Mouse (Mus musculus) erythroblast, adult 5-6 weeks (primary cell): ENCODE results near the gene Nanos2. TPM values are rescaled to one million over a fixed set of nuclear protein-coding genes. Genes with fewer than 3 reads are reported as not detected.

Experiments
- ATAC-seq: replicated peaks from 2 replicates; pipeline ENCODE4 v1.8.0; 2016; ENCODE audit warnings: moderate number of reproducible peaks, mild to moderate bottlenecking, moderate TSS enrichment, inconsistent platforms; ENCODE audit not compliant: poor library complexity, low FRiP score, severe bottlenecking
- total RNA-seq, 2 experiments: library from RNA; stranded (forward) in 1 of 2; stranded (reverse) in 1 of 2; fragments of 150-400 nt in 1 of 2; fragments of 200-764, 138-1000 nt in 1 of 2; gene quantifications; 2 replicates each; pipeline versions ENCODE4 v1.2.3 to v1.2.4; 2015 to 2017; ENCODE audit warnings: low replicate concordance in 2 of 2

The Nanos2 gene
- total RNA-seq, 2 experiments from 2014 or later = not detected

- ATAC-seq = no peak
These were observed 25.7 kb downstream of the Nanos2 start for GRCm38 (mm10) chr7:19012882-19013281.

DNA sequence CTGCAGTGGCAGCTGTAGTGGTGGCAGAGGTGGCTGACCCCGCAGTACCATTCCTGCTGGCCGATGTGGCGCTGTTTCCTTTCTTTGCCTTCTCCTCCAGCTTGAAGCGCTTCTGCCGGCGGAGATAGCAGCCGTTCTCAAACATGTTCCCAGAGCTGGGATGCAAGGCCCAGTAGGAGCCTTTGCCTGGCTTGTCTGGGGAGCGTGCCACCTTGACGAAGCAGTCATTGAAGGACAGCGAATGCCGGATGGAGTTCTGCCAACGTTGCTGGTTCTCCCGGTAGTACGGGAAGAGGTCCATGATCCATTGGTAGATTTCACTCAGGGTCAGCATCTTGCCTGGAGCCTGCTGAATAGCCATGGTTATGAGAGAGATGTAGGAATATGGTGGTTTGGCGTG is 27.3 kb downstream of the Nanos2 start:
- no peak for ATAC-seq

DNA sequence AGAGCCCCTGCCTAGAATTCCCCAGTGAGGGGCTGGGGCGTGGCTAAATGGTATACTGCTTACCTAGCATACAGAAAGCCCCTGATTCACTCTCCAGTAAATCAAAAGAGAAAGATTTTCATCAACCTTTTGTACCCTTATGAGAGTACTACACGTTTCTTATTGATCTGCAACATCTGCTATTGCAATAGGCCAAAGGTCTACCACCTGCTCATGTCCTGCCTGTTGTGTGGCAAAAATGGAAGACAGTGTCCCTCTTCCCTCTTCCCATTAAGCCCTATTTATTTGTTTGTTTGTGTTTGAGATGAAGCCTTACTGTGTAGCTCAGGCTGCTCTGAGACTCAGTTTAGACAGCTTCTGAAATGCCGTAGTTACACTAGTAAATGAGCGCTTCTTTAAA is 28.8 kb downstream of the Nanos2 start:
- no peak for ATAC-seq

DNA sequence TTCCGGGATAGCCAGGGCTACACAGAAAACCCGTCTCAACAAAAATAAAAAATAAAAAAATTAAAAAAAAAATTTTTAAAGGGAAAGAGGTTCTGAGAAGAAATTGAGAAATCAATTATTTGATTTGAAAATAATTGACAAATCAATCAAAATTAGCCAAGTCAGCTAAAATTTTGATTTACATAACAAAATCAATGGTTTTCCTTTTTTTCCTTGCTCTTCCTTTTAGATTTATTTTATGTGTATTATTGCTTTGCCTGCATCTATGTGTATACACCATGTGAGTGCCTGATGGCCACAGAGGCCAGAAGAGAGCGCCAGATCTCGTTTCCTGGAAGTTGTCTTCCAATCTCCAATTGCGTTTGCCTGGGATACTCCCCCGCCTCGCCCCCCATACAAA is 30.7 kb downstream of the Nanos2 start:
- ATAC-seq = no peak

DNA sequence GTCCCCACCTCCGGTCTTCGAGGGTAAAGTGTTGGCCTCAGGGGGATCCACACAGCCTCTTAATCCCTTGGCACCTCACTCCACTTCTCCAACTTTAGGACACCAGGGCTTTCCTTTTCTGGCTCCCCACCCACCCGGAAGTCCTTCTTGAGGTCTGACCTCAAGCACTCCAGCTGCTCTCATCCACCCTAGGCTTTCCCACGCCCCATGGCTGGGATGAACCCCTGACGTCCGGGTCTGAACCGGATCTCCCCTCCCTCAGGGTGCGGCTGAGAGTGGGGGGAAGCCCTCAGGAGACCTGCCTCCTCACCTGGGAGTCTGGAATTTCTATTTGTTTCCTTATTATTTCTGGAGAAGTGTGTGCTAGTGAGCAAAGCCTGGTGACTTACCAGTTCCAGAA is 33.8 kb downstream of the Nanos2 start:
- ATAC-seq = no peak

DNA sequence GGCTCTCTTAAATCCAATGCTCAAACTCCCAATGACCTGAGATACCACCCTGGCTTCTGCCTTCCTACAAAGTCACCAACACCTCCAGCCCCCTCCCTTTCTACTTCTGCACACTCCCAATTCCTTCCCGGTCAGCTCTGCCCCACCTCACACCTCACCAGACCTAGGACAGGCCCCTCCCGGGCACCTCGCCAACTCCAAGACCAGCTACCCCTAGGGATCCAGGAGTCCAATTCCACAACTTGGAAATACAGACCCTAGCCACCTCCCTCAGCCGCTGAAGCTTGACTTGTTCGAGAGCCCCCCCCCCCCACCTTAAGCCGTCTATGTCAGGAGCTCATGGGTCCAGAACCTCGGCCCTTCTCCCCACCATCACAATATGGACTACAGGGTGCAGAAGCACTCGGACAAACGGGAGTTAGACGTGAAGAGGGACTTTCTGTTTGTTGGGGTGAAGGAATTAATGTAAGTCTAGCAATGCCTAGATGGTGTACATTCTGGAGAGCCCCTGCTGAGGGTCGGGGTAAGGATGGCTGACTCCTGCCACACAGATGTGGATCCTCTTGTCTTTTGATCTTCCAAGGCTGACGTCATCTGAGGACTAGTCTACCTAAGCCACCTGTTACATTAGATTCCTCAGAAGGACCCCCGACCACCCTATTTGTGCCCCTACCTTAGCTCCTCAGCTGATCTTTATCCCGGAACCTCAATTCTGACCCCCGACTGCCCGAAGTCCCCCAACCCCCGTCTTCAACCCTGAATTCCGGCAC is 35.2 kb downstream of the Nanos2 start:
- ATAC-seq = no peak

GRCm38 (mm10) chr7:19023357-19023814 is 36.2 kb downstream of the Nanos2 start, which contains the start of gene Foxa3:
TSS of gene Foxa3 (minus strand) at chr7:19023538.
- peak; percentile 32; the same call in 1 of the 2 replicates for ATAC-seq

DNA sequence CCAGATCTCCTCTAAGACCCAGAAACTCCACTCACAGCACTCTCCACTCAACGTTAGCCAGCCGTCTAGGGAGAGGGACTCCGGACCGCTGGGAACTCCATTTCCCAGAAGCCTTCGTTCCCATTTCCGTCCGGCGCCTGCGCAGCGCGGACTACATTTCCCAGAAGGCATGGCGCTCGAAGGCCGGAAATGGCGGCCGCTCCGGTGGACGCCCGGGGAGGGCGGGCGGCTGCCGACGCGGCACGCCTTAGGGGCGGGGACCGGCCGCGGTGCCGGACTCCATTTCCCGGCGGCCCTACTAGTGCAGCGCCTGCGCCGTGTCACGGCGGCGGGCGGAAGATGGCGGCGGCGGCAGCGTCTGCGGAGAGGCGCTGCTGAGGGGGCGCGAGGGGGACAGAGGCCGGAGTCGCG is 36.9 kb downstream of the Nanos2 start, which contains the start of gene Sympk:
Gene Sympk, plus strand, starts transcription at position 282 of the 411 bp plus-strand sequence.
- peak; percentile 93 for ATAC-seq

- ATAC-seq = peak; percentile 32; the same call in 1 of the 2 replicates
These were observed 37.5 kb downstream of the Nanos2 start for GRCm38 (mm10) chr7:19024581-19025255.

DNA sequence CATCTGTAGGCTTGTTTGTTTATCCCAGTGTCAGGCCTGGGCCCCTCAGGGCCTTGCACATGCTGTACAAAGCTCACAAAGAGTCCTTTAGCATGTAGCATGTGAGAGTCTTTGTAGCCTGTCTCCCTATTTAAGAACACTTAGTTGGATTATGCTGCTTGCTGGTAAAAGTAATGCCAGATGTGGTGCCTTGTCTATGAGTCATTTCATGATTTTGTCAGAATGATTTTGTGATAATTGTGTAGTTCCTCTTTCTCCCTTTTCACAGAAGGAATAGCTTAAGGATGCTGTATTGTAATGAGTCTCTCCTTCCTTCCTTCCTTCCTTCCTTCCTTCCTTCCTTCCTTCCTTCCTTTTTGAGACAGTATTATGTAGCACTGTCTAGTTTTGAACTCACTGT is 40.9 kb downstream of the Nanos2 start:
- ATAC-seq = no peak

DNA sequence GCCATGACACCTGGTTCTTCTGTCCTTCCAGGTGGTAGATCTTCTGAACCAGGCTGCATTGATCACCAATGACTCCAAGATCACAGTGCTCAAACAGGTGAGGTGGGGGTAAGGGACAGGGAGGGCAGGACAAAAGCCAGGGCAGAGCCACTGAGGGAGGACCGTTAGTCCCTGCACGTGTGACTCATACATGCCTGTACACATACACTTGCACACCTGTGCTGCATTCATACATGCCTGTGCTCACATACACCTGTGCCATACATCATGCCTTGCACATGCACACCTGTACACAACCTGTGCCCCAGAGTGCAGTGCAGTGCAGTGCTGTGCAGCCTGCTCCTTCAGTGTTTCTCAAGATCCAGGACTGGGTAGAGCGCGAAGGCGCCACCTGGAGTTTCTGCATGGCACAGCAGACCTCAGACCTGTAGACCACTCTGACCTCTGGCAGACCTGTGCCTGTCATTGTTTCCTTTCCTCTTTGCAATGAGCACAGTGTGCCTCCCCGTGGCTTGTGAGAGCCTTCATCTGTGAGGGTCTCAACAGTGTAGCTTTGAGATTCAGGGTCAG is 42.0 kb downstream of the Nanos2 start:
- ATAC-seq = peak; percentile 71

GRCm38 (mm10) chr7:19031641-19032040 is 44.4 kb downstream of the Nanos2 start:
- no peak for ATAC-seq

Other genes with a start within 250 kb of the Nanos2 start
- gene Psg19, start 188.9 kb upstream of the Nanos2 start, total RNA-seq (2015; ENCODE audit: low replicate concordance) = 0.84 TPM in 1 of 2 replicates, not detected in the other
- gene Psg19, start 188.9 kb upstream of the Nanos2 start, total RNA-seq (2017; ENCODE audit: low replicate concordance) = not detected in 2 replicates
- gene Psg17, start 165.8 kb upstream of the Nanos2 start, total RNA-seq (2015; ENCODE audit: low replicate concordance) = not detected in 2 replicates
- gene Psg17, start 165.8 kb upstream of the Nanos2 start, total RNA-seq (2017; ENCODE audit: low replicate concordance) = not detected in 2 replicates
- not detected in 2 replicates for gene Mill2, start 147.4 kb upstream of the Nanos2 start, total RNA-seq (2015; ENCODE audit: low replicate concordance)
- 0.42 TPM in 1 of 2 replicates, not detected in the other for gene Mill2, start 147.4 kb upstream of the Nanos2 start, total RNA-seq (2017; ENCODE audit: low replicate concordance)
- gene Pglyrp1, start 116.1 kb upstream of the Nanos2 start, total RNA-seq (2015; ENCODE audit: low replicate concordance) = 330 and 397 TPM in 2 replicates
- 26.8 and 56.7 TPM in 2 replicates for gene Pglyrp1, start 116.1 kb upstream of the Nanos2 start, total RNA-seq (2017; ENCODE audit: low replicate concordance)
- gene Ccdc61, start 77.0 kb upstream of the Nanos2 start, total RNA-seq (2015; ENCODE audit: low replicate concordance) = 5.2 TPM in 1 of 2 replicates, not detected in the other
- 5.8 and 16.9 TPM in 2 replicates for gene Ccdc61, start 77.0 kb upstream of the Nanos2 start, total RNA-seq (2017; ENCODE audit: low replicate concordance)
- not detected in 2 replicates for gene Nova2, start 61.5 kb upstream of the Nanos2 start, total RNA-seq (2015; ENCODE audit: low replicate concordance)
- not detected in 2 replicates for gene Nova2, start 61.5 kb upstream of the Nanos2 start, total RNA-seq (2017; ENCODE audit: low replicate concordance)
- not detected in 2 replicates for gene Mypop, start 3.8 kb downstream of the Nanos2 start, total RNA-seq (2015; ENCODE audit: low replicate concordance)
- 0.43 TPM in 1 of 2 replicates, not detected in the other for gene Mypop, start 3.8 kb downstream of the Nanos2 start, total RNA-seq (2017; ENCODE audit: low replicate concordance)
- gene Irf2bp1, start 16.6 kb downstream of the Nanos2 start, total RNA-seq (2015; ENCODE audit: low replicate concordance) = 5.6 and 7.3 TPM in 2 replicates
- gene Irf2bp1, start 16.6 kb downstream of the Nanos2 start, total RNA-seq (2017; ENCODE audit: low replicate concordance) = 0.77 and 3.9 TPM in 2 replicates
- not detected in 2 replicates for gene Foxa3, start 36.1 kb downstream of the Nanos2 start, total RNA-seq (2015; ENCODE audit: low replicate concordance)
- not detected in 2 replicates for gene Foxa3, start 36.1 kb downstream of the Nanos2 start, total RNA-seq (2017; ENCODE audit: low replicate concordance)
- gene Sympk, start 37.0 kb downstream of the Nanos2 start, total RNA-seq (2015; ENCODE audit: low replicate concordance) = 15.2 and 35.9 TPM in 2 replicates
- 7.8 and 21.0 TPM in 2 replicates for gene Sympk, start 37.0 kb downstream of the Nanos2 start, total RNA-seq (2017; ENCODE audit: low replicate concordance)
- gene Rsph6a, start 67.3 kb downstream of the Nanos2 start, total RNA-seq (2015; ENCODE audit: low replicate concordance) = not detected in 2 replicates
- not detected in 2 replicates for gene Rsph6a, start 67.3 kb downstream of the Nanos2 start, total RNA-seq (2017; ENCODE audit: low replicate concordance)
- 1.9 and 3.1 TPM in 2 replicates for gene Dmwd, start 88.8 kb downstream of the Nanos2 start, total RNA-seq (2015; ENCODE audit: low replicate concordance)
- 1.0 and 2.6 TPM in 2 replicates for gene Dmwd, start 88.8 kb downstream of the Nanos2 start, total RNA-seq (2017; ENCODE audit: low replicate concordance)
- gene Dmpk, start 96.4 kb downstream of the Nanos2 start, total RNA-seq (2015; ENCODE audit: low replicate concordance) = 3.8 TPM in 1 of 2 replicates, not detected in the other
- gene Dmpk, start 96.4 kb downstream of the Nanos2 start, total RNA-seq (2017; ENCODE audit: low replicate concordance) = 4.3 and 6.0 TPM in 2 replicates
- 0.42 TPM in 1 of 2 replicates, not detected in the other for gene Six5, start 107.2 kb downstream of the Nanos2 start, total RNA-seq (2015; ENCODE audit: low replicate concordance)
- gene Six5, start 107.2 kb downstream of the Nanos2 start, total RNA-seq (2017; ENCODE audit: low replicate concordance) = not detected in 2 replicates
- not detected in 2 replicates for gene Gm4969, start 131.0 kb downstream of the Nanos2 start, total RNA-seq (2015; ENCODE audit: low replicate concordance)
- gene Gm4969, start 131.0 kb downstream of the Nanos2 start, total RNA-seq (2017; ENCODE audit: low replicate concordance) = 0.28 TPM in 1 of 2 replicates, not detected in the other
- 0.21 and 0.77 TPM in 2 replicates for gene Fbxo46, start 132.5 kb downstream of the Nanos2 start, total RNA-seq (2015; ENCODE audit: low replicate concordance)
- gene Fbxo46, start 132.5 kb downstream of the Nanos2 start, total RNA-seq (2017; ENCODE audit: low replicate concordance) = 2.1 and 2.5 TPM in 2 replicates
- 1.3 and 6.7 TPM in 2 replicates for gene Qpctl, start 161.9 kb downstream of the Nanos2 start, total RNA-seq (2015; ENCODE audit: low replicate concordance)
- gene Qpctl, start 161.9 kb downstream of the Nanos2 start, total RNA-seq (2017; ENCODE audit: low replicate concordance) = 0.70 and 1.3 TPM in 2 replicates
- 15.0 TPM in 2 replicates for gene Snrpd2, start 162.3 kb downstream of the Nanos2 start, total RNA-seq (2015; ENCODE audit: low replicate concordance)
- gene Snrpd2, start 162.3 kb downstream of the Nanos2 start, total RNA-seq (2017; ENCODE audit: low replicate concordance) = 20.2 and 22.0 TPM in 2 replicates
- 0.42 TPM in 1 of 2 replicates, not detected in the other for gene Gipr, start 178.7 kb downstream of the Nanos2 start, total RNA-seq (2015; ENCODE audit: low replicate concordance)
- gene Gipr, start 178.7 kb downstream of the Nanos2 start, total RNA-seq (2017; ENCODE audit: low replicate concordance) = not detected in 2 replicates
- 1.5 and 2.1 TPM in 2 replicates for gene Eml2, start 189.0 kb downstream of the Nanos2 start, total RNA-seq (2015; ENCODE audit: low replicate concordance)
- gene Eml2, start 189.0 kb downstream of the Nanos2 start, total RNA-seq (2017; ENCODE audit: low replicate concordance) = 2.8 and 3.7 TPM in 2 replicates
- gene Gpr4, start 225.1 kb downstream of the Nanos2 start, total RNA-seq (2015; ENCODE audit: low replicate concordance) = 0.19 TPM in 1 of 2 replicates, not detected in the other
- gene Gpr4, start 225.1 kb downstream of the Nanos2 start, total RNA-seq (2017; ENCODE audit: low replicate concordance) = not detected in 2 replicates
- 6.5 and 7.7 TPM in 2 replicates for gene Opa3, start 240.9 kb downstream of the Nanos2 start, total RNA-seq (2015; ENCODE audit: low replicate concordance)
- 2.1 and 5.6 TPM in 2 replicates for gene Opa3, start 240.9 kb downstream of the Nanos2 start, total RNA-seq (2017; ENCODE audit: low replicate concordance)